Mouse (Mus musculus) E14TG2a.4 (cell line): ENCODE measurements around the gene Uox.

Experiments
- CTCF ChIP-seq: conservative IDR thresholded peaks from 2 replicates; pipeline ENCODE4 v1.5.1; 2014; ENCODE audit warnings: low read length
- NANOG ChIP-seq: IDR thresholded peaks from 2 replicates; pipeline ENCODE4 v1.6.1; 2014; ENCODE audit warnings: borderline replicate concordance, low read length, mixed read lengths

DNA sequence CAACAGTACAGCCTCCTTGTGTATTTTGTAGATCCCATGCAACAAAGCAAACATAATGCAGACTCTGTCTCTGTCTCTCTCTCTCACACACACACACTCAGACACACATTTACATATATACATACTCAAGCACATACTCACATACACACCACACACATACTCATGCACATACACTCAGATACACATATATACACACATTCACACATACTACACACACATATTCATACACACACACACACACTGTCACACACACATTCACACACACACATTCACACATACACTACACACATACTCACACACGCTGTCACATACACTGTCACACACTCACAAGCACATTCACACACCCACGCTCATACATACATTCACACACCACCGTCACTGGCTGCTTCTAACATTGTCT is 32.3 kb downstream of the Uox start:
- TF ChIP-seq CTCF (no peak), NANOG (no peak)
